ENCODE assay signal across 8 mouse cellular contexts in genomic region chr12:52503131-52503455, GRCm38 (mm10). TPM values are rescaled to one million over a fixed set of nuclear protein-coding genes. Genes with fewer than 3 reads are reported as not detected.
DNase-seq lines count a peak whose midpoint lies in the region; ATAC-seq and TF ChIP-seq lines count a peak whose summit lies in the region.

No protein-coding gene starts in this region.

- H3K4me1 ChIP-seq in heart, embryonic 12.5 days (replicated peaks), result no peaks in the 10 kb centered on the region
- H3K4me1 ChIP-seq in G1E (ENCODE audit: insufficient read depth, low read depth, low read length), result no peaks in the 10 kb centered on the region; the same call in 1 of the 2 replicates
- H3K4me1 ChIP-seq in hindbrain, embryonic 12.5 days, result peaks cover 5% of the 10 kb centered on the region
- H3K4me1 ChIP-seq in midbrain, embryonic 11.5 days (ENCODE audit: control insufficient read depth, insufficient read depth, low read length), result peaks cover 2% of the 10 kb centered on the region; the same call in 1 of the 2 replicates

- peak overlapping the region; percentile 77 for H3K9ac ChIP-seq in heart, embryonic 12.5 days
- H3K9ac ChIP-seq in hindbrain, embryonic 12.5 days, result peak overlapping the region; percentile 71
- peak overlapping the region; percentile 47 for H3K9ac ChIP-seq in midbrain, embryonic 11.5 days (ENCODE audit: low read length)

- WGBS in heart, embryonic 12.5 days, result under 1% methylated on average over 13 of the region's 13 CpGs
- under 1% methylated on average over 13 of the region's 13 CpGs for WGBS in hindbrain, embryonic 12.5 days
- WGBS in midbrain, embryonic 11.5 days, result under 1% methylated on average over 13 of the region's 13 CpGs

- no peaks in the 10 kb centered on the region for H3K27me3 ChIP-seq in heart, embryonic 12.5 days (replicated peaks)
- peaks cover 6% of the 10 kb centered on the region; the same call in 1 of the 2 replicates for H3K27me3 ChIP-seq in G1E (ENCODE audit: insufficient read depth, low read length)
- no peaks in the 10 kb centered on the region for H3K27me3 ChIP-seq in hindbrain, embryonic 12.5 days
- no peaks in the 10 kb centered on the region for H3K27me3 ChIP-seq in midbrain, embryonic 11.5 days (ENCODE audit: control insufficient read depth, insufficient read depth, low read length)

- H3K4me3 ChIP-seq in heart, embryonic 12.5 days, result peak overlapping the region; percentile 98
- H3K4me3 ChIP-seq in G1E (ENCODE audit: low read depth, low read length), result peak overlapping the region; percentile 30; the same call in 1 of the 2 replicates
- H3K4me3 ChIP-seq in hindbrain, embryonic 12.5 days, result peak overlapping the region; percentile 70
- peak overlapping the region; percentile 98 for H3K4me3 ChIP-seq in midbrain, embryonic 11.5 days (ENCODE audit: low read depth, low read length)

- DNase-seq in heart, postnatal 4 days, result no peak
- DNase-seq in G1E (ENCODE audit: low spot score), result no peak
- no peak for DNase-seq in midbrain, embryonic 11.5 days (ENCODE audit: low spot score, missing footprints)
- DNase-seq in ovary, postnatal 36 days (ENCODE audit: low spot score), result no peak
- no peak for DNase-seq in right cerebral cortex, postnatal 36 days (ENCODE audit: low spot score in 2 of 2)
- no peak for DNase-seq in cerebellum, adult 11 months

- peak overlapping the region; percentile 83 for H3K4me2 ChIP-seq in heart, embryonic 12.5 days
- H3K4me2 ChIP-seq in hindbrain, embryonic 12.5 days (replicated peaks), result peak overlapping the region; percentile 69
- H3K4me2 ChIP-seq in midbrain, embryonic 11.5 days, result peak overlapping the region; percentile 66

- ATAC-seq in heart, embryonic 12.5 days (ENCODE audit: insufficient number of reproducible peaks, low FRiP score), result peak; percentile 12; the same call in 1 of the 2 replicates
- ATAC-seq in G1E (ENCODE audit: extremely low read depth, insufficient number of reproducible peaks, low FRiP score, poor library complexity, severe bottlenecking), result no peak
- peak; percentile 54 for ATAC-seq in hindbrain, embryonic 12.5 days (ENCODE audit: low FRiP score)
- peak; percentile 49 for ATAC-seq in midbrain, embryonic 11.5 days (ENCODE audit: low FRiP score)

- H3K9me3 ChIP-seq in heart, embryonic 12.5 days (replicated peaks), result no peaks in the 10 kb centered on the region
- H3K9me3 ChIP-seq in G1E (replicated peaks), result peaks cover 21% of the 10 kb centered on the region
- H3K9me3 ChIP-seq in hindbrain, embryonic 12.5 days (replicated peaks), result no peaks in the 10 kb centered on the region
- H3K9me3 ChIP-seq in midbrain, embryonic 11.5 days (ENCODE audit: control insufficient read depth, low read length), result no peaks in the 10 kb centered on the region

- no peaks in the 10 kb centered on the region for H3K36me3 ChIP-seq in heart, embryonic 12.5 days
- H3K36me3 ChIP-seq in G1E (replicated peaks), result no peaks in the 10 kb centered on the region
- H3K36me3 ChIP-seq in hindbrain, embryonic 12.5 days, result no peaks in the 10 kb centered on the region
- no peaks in the 10 kb centered on the region for H3K36me3 ChIP-seq in midbrain, embryonic 11.5 days (ENCODE audit: control insufficient read depth, insufficient read depth, low read length)

- TF ChIP-seq CTCF in G1E (IDR thresholded peaks at IDR 0.05; ENCODE audit: low read depth, low read length), result no peak

- H3K27ac ChIP-seq in heart, embryonic 12.5 days (ENCODE audit: poor library complexity, severe bottlenecking), result peak overlapping the region; percentile 100
- peak overlapping the region; percentile 100 for H3K27ac ChIP-seq in hindbrain, embryonic 12.5 days
- peak overlapping the region; percentile 98 for H3K27ac ChIP-seq in midbrain, embryonic 11.5 days (ENCODE audit: low read depth, low read length)

RNA-seq across cellular contexts. Expression of gene Arhgap5, which starts 0.7 kb away (rescaled TPM):
- 46.0 and 50.5 TPM in 2 replicates for polyA plus RNA-seq in heart, embryonic 12.5 days (2016; fragmentation: Nextera tagmentation; extraction: Ambion mirVana)
- 10 to 100 TPM; 81.8 to 84.4 TPM for total RNA-seq in heart, postnatal 4 days (2021)
- total RNA-seq in G1E (2014; fragmentation: Nextera tagmentation) (not detected in 2 replicates), G1E (2017) (0.16 and 0.17 TPM in 2 replicates)
- polyA plus RNA-seq in G1E (2012), result not detected in 2 replicates
- 56.0 and 58.3 TPM in 2 replicates for polyA plus RNA-seq in hindbrain, embryonic 12.5 days (2016; fragmentation: Nextera tagmentation; extraction: Ambion mirVana)
- 55.7 and 63.1 TPM in 2 replicates for polyA plus RNA-seq in midbrain, embryonic 11.5 days (2014; fragmentation: Nextera tagmentation; extraction: Ambion mirVana)

Comparison
In these comparisons a context has a peak if more than half of its experiments do, and no peak if none do; other contexts are left out.
1. H3K4me3 ChIP-seq: peak in every context shown above with its lines; median percentile 98 in heart, embryonic 12.5 days; 98 in midbrain, embryonic 11.5 days; 70 in hindbrain, embryonic 12.5 days; 30 in G1E.
2. RNA of gene Arhgap5, which starts 0.7 kb away (polyA plus RNA-seq): 56.0 to 58.3 TPM in hindbrain, embryonic 12.5 days, 55.7 to 63.1 TPM in midbrain, embryonic 11.5 days and 46.0 to 50.5 TPM in heart, embryonic 12.5 days; not detected in G1E; every median in the first group is over 10 times any median in the second.
3. Peak in every context shown above with its lines, with median percentiles within 50 percentile points of each other: H3K27ac ChIP-seq, H3K4me2 ChIP-seq and H3K9ac ChIP-seq.